Mouse (Mus musculus) heart, postnatal 4 days (tissue): ENCODE data around the gene Lrmda. TPM values are rescaled to one million over a fixed set of nuclear protein-coding genes. Genes with fewer than 3 reads are reported as not detected.

Experiments used
- DNase-seq: peaks from one replicate; pipeline ENCODE4 v3.0.0; 2021
- total RNA-seq, 2 experiments: library from RNA; stranded (reverse); gene quantifications; 2 replicates each; pipeline ENCODE4 v1.2.3; 2021

Gene Lrmda
- total RNA-seq, 2 experiments from 2014 or later = 0.68 to 1.5 TPM

DNA sequence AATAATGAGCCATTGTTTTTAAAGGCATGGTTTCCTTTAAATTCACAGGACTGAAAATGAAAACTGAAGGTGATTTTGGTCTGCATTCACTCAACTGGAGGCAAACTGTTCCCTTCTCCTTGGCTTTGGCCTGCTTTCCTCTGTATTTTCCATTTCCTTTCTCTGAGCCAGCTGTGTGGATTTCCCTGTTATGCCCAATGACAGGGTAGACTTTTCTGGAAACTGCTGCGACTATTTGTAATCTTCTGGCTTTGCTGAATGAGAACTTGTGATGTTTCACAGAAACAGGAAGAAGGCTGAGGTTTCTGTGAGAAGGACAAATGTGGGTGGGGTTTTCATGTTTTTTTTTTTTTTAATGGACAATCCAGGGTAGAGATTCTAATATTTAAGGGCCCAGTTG, 940.7 kb downstream of the Lrmda start:
- no peak for DNase-seq

DNA sequence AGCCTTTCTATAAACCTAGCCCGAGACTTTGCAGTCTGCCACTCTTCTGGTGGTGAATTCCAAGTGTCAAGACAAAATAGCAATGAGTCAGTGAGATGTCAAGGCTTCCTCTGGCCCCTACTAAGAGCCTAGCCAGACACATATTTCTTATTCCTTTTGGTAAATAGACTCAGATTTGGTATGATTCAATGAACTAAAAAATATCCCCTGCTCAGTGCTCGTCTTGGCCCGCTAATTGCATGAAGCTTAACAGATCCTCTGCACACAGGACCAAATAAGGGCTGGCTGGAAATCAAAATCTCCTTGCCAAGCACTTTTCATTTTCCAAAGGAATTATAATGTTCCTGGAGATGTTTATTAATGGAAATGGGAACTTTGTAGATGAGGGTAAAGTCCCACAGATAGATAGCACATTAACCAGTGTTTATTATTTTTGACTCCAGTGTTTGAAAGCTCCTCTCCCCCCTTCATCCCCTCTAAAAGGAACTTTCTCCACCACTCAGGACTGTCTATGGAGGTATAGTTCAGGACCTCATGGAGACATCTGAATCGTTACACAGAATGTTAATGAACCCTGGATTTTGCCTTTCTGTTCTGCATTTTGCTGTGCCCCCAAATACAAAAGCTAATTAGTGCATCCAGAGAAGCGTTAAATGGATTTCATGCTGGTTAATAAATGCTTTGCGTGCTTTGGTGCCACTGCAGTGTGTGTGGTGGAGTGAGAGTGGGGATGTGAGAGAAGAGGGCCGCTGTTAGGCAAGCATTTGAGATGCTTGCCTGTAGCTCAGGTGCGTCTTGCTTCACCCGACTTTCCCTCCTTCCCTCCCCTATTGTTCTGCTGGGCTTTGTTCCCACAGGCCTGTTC, 945.5 kb downstream of the Lrmda start:
- DNase-seq = no peak

DNA sequence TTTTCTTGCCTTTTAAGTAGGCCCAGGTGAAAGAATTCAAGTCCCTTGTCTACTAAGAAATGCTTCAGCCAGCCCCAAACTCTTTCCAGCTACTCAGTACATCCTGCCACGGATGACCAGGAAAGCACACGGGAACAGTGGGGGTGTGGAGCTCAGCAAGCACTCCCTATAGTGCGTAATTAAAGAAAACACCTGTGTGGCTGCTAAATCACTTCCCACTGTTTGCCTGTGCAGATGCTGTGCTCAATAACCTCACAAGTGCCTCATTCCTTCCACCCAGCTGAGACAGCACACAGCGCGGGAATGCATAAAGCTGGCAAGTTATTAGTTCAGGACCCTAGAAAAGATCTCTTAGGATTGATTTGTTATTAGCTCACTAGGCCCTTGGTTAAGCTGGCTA, 949.2 kb downstream of the Lrmda start:
- DNase-seq = no peak

DNA sequence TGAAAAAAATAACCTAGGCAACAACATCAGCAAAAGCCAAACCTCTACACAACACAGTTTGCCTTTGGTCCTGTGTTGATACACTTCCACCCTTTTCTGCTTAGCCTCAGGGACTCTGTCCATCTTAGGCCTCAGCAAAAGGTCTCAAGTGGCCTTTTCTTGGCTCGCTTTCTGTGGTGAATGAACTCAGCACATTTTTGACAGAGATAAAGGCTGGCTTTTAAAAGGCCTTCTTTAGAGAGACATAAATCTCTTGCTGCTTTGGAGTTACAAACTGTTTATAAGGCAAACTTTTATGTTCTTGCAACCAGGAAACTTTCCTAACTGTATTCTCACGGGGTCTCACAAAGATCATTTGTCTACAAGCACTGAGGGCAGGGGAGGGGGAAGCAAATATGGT, 967.2 kb downstream of the Lrmda start:
- peak; percentile 33 for DNase-seq

DNA sequence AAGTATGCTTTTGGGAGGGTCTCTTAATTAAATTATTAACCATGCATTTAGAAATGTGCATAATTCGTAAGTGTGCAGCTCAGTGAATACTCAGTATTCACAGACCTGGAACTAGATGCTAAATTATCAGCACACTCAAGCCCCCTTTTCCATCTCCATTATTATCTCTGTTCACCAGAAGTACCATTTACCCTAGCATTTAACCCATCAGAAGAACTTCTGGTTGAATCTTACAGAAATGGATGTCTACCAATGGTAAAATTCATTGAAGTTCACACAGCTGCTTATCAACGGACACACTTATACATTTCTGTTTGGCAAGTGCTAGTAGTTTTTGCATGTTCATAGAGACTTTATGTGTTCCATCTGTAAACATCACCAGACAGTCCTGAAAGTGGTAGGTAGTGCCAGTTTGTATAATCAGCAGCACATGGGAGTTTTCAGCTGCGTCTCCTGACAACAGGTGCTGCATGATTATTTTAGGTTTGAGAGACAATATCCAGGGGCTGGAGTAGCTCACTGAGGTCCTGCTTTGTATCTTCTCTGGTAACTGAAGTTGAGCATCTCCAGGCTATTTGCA, 968.7 kb downstream of the Lrmda start:
- no peak for DNase-seq

GRCm38 (mm10) chr14:22995184-22995935, 975.8 kb downstream of the Lrmda start:
- DNase-seq = no peak

DNA sequence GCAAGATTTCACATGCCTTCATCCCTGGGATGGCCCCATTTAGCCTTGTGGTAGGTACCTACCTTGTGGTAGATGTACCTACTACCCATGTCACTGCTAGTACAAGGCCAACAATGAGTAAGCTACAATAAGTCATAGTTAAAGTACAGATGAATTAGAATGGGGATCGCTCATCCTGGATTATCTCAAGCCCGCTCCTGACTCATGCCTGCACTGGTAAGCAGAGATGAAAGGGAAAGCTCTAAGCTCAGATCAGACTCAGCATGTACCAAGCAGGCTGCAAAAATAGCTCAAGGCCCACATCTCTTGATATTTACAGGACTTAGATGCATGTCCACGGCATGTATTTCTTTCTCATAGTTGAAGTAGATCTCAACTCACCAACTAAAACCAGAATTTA, 979.4 kb downstream of the Lrmda start:
- no peak for DNase-seq

DNA sequence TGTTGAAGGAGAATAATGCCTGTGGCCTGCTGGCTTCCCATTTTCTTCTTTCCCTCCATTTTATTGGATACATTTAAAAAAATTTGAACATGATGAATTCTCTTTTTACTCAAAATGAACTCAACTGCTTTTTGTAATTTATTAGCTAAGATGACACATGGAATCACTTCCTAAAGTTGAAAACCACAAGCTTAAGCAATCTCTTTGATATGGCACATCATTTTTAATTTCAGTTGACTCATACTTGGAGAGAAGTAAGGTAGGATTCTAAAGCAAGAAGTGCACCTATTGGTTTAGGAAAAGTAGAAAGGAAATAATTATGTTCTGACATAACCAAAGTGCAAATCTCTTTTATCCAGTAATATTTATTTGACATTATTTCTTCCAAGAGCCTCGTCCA, 992.5 kb downstream of the Lrmda start:
- no peak for DNase-seq

- DNase-seq = peak; percentile 33
Observed at GRCm38 (mm10) chr14:23014747-23015286, 995.3 kb downstream of the Lrmda start.

DNA sequence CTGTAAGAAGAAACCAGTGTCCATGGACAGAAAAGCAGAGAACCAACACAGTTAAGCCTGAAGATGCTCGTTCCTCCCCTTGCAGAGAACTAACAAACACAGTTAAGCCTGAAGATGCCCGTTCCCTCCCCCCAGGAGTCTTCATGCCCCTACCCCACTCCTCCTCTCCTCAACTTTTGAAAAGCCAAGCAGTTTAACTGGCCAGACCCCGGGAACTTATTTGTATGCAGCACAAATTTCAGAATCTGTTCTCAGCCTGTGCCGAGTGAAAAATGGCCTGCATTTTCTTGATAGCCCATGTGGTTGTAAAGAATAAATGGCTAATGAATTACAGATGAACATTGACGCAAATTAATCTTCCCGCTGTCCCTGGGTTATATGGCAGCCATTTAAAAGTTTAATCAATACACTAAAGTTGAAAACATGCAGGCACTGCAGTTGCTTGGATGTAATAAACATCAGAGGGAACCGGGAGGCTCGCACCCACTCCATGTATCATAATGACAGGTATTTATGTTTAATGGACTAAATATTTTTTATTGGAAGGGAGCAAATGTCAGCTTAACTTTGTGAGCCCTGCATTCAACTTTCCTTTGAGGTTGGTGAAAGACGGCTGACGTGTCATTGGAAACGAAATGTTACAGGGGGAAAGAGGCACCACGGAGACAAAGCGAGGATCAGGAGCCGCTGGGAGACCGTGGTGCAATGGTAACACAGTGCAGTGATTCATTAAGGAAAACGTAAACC, 996.0 kb downstream of the Lrmda start:
- no peak for DNase-seq

DNA sequence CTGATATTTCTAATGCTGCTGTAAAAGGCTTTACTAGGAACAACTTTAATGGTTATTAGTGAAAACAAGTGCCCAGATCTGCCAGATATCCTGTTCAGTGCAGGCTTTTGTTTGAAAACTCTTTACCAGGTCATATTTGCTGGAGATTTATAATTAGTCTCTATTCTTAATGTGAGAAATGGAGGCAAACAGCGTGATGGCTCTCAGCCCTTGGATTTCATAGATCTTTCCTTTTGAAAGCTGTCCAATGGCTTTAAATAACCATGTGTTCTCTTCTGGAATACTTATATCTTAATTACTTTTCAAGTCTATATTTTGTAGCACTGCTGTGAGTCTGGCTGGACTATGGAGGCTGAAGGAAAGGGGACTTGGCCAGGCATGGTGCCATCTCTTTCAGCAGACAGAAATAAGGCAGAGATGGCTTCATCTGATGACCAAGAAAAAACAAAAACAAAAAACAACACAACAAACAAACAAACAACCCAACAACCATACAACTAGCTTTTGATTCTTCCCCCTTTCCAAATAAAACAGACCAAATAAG, 996.6 kb downstream of the Lrmda start:
- DNase-seq = no peak

DNA sequence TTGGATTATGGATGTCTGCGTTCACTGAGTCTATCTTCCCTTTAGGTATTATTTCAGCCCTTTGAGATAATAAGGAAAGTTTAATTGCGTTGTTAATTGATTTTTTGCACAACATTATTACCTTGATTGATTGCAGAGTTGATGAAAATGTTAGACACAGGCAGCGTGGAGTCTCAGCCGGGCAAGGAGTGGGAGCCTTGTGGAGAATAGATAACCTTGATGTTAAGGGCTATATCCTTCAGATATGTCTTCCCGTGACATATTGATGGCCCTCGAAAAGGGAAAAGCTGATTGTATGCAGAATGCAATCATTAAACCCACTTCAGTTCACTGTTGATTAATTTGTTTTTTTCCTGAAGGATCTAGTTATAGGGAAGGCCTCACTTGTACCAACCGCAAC, 1021.5 kb downstream of the Lrmda start:
- no peak for DNase-seq

- no peak for DNase-seq
Observed at GRCm38 (mm10) chr14:23045322-23045721, 1025.8 kb downstream of the Lrmda start.

GRCm38 (mm10) chr14:23046330-23046729, 1026.8 kb downstream of the Lrmda start:
- peak; percentile 80 for DNase-seq

DNA sequence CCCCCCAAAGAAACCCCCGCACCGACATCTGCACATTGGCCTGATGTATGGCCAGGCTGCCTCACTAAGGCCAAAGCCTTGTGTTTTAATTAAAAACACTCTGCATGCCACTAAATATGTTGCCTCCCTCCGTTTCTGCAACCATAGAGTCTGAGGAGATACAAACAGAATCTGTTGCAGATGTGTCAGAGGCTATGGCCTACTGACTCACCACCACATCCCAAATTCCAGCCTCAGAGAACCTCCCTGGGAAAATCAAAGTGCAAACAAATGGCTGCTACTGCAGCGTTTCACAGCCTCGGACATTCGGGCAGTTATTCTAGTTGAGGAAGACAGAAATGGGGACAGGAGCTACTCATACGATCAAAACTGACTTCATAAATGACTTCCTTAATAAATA, 1031.9 kb downstream of the Lrmda start:
- DNase-seq = no peak

DNA sequence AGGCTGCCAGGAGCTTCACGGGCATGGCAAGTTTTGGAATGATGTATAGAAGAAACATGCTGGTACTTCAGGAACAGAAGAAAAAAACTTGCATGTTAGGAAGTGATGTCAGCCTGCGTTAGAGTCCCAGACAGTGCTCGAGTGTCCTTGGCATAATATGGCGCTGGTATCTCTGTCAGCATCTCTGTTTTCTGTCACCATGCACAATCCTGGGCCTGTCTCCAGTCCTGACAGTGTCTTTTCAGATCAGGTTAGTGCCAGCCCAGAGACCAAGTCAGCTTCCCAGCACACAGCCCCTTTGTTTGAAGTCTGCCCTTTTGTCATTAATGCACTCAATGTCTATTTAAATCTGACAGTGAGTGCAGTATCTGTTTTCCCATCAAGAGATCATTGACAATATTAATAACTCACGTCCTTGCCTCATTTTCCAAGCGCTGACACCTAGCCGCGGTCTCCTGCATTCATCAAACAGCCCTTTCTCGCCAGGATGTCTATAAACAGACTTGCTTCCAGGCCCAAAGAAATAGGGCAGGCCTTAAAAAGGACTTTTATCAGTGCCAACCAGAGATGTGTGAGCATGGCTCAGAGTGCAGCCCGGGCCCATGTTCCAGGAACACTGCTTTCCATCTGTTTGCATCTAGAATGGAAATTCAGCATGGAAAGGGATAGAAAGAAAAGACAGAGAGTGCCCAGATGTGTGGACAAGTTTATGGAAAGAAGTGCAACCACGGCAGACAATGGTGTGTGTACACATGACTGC, 1033.5 kb downstream of the Lrmda start:
- no peak for DNase-seq

DNA sequence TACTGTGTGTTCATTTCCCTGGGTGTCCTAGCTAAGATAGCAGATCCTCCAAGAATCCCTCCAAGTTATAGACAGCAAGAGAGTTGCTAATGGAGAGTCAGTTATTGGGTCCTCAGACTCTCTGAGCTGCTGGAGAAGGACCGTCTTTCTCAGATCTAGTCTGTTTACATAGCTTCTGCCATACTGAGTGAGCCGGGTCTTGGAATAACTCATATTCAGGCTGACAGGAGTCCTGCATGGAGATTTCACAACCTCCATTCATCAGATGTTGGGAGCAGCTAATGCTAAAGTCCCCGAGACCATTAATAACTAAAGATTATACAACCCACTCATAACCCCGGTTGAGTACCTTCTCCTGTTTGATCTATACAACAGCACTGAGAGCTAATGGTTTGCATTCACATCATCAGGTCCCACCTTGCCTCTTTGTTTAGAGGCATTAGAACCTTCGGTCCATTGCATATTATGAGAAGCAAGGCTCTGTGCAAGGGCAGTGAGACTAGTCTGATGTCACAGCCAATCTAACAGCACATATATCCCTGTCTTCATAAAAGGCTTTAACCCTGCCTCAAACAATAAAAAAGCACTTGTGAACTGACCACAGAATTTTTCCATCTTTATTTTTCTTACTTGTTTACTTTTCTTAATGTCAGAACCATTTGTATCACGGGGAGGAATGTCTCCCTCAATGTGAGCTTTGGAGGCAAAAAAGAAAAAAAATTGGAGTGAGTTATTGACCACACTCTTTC, 1037.9 kb downstream of the Lrmda start:
- no peak for DNase-seq

DNA sequence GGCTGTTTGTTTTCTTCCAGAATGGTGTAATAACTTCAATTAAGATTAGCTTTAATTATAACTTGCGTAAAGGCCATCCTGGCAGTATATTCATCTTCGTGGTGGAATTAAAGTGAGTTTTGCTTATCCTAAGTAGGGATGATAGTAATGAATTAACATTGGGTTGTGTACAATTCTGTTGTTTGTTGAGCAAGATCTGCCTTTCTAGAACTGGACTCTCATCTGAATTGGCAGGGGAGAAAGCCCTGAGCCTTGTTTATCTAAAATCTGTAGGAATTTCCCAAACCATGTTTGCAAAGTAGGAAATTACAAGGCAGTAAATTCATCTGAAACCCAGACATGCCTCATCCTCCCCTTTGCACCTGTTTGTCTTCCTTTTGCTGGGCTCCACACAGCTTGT, 1038.5 kb downstream of the Lrmda start:
- no peak for DNase-seq

GRCm38 (mm10) chr14:23078719-23079118, 1059.2 kb downstream of the Lrmda start:
- DNase-seq = no peak

GRCm38 (mm10) chr14:23084241-23084773, 1064.8 kb downstream of the Lrmda start:
- DNase-seq = no peak
